Mouse (Mus musculus): ENCODE data around the gene Slc1a3. TPM values are rescaled to one million over a fixed set of nuclear protein-coding genes. Genes with fewer than 3 reads are reported as not detected.

Slc1a3 gene
- polyA plus RNA-seq, 1 experiment from 2014 or later, result 123 TPM

- no peak overlapping the region for H3K4me3 ChIP-seq
- H3K27me3 ChIP-seq, result no peaks in the 10 kb centered on the region
- no peak overlapping the region for H3K4me2 ChIP-seq (replicated peaks)
- H3K4me1 ChIP-seq, result 0 out of 2 replicates have a peak, but pooled peaks cover 2% of the 10 kb centered on the region
- no peaks in the 10 kb centered on the region for H3K36me3 ChIP-seq
- WGBS, result 91% methylated on average over 5 of the region's 5 CpGs
- no peak overlapping the region for H3K9ac ChIP-seq (replicated peaks)
- no peak for ATAC-seq (replicated peaks)
- H3K27ac ChIP-seq (replicated peaks), result no peak overlapping the region
- no peaks in the 10 kb centered on the region for H3K9me3 ChIP-seq
Observed at GRCm38 (mm10) chr15:8588065-8588464, 122.5 kb downstream of the Slc1a3 start.

GRCm38 (mm10) chr15:8586822-8587281 lies 123.7 kb downstream of the Slc1a3 start:
- no peaks in the 10 kb centered on the region for H3K9me3 ChIP-seq
- no peak overlapping the region for H3K9ac ChIP-seq (replicated peaks)
- no peak overlapping the region for H3K4me2 ChIP-seq (replicated peaks)
- WGBS, result 76% methylated on average over 9 of the region's 9 CpGs
- no peak overlapping the region for H3K27ac ChIP-seq (replicated peaks)
- ATAC-seq (replicated peaks), result no peak
- no peaks in the 10 kb centered on the region for H3K36me3 ChIP-seq
- 0 out of 2 replicates have a peak, but pooled peaks cover 2% of the 10 kb centered on the region for H3K4me1 ChIP-seq
- no peaks in the 10 kb centered on the region for H3K27me3 ChIP-seq
- H3K4me3 ChIP-seq, result no peak overlapping the region

Other genes starting within 250 kb of the Slc1a3 start
- gene Gm2310, start 190.8 kb downstream of the Slc1a3 start, polyA plus RNA-seq (2015; fragmentation: Nextera tagmentation; extraction: Ambion mirVana), result not detected in 2 replicates